Mouse (Mus musculus): ENCODE measurements around the gene Trip10. TPM values are rescaled to one million over a fixed set of nuclear protein-coding genes. Genes with fewer than 3 reads are reported as not detected.
A peak's percentile ranks its signal among the peaks of the same experiment; 100 is the strongest.

Trip10 gene
- 21.3 and 21.7 TPM in 2 replicates for polyA plus RNA-seq (2014; fragmentation: Nextera tagmentation; extraction: Ambion mirVana)

DNA sequence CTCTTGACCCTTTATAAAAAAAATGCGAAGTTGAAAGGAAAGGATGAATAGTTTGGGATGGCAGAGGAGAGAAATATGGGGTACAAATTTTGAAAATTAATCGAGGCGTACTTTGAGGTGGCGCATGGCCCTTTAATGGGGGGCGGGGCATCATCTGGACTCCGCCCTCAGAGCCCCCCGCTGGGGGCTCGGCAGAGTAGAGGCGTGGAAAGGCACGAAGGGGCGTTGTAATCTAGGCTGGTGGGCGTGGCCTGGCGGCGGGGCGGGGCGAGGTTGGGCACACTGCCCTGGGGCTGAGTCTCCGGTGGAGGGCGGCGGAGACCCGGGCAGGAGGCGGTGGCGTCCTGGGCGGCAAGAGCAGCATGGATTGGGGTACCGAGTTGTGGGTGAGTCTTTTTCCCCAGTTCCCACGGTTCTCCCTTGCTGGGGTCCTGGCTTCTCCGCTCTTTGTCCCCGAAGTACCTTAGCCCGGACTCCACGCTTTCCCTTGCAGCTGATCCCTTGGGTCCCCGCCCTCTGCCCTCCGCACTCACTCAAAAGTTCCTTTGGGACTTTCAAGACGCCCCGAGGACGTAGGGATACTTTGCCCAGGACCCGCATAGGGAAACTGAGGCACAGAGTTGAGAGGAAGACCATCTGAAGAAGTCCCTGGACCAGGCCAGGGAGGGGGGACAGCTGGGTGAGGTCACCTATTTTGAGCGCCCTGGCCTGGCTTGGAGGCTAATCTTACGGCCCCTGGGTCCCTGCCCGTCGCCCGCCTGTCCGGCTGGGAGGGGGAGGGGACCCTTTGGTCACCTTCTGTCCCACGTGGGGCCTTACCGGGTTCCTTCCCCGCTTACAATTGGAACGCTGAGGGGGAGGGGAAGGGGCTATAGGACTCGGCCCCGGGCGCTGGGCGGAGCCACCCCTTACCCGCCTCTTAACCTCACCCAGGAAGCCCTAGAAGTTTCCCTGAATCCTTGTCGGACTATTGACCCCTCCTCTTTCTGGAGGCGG lies at the start of gene Trip10:
Gene Trip10, plus strand, starts transcription at position 270 of the 996 bp plus-strand sequence.
- H3K4me3 ChIP-seq (ENCODE audit: low read depth, low read length), result peak within 1 kb of the TSS; percentile 68
- WGBS, result under 1% methylated on average over 52 of the region's 52 CpGs
- peak; percentile 45 for ATAC-seq (ENCODE audit: insufficient read depth, low FRiP score, low TSS enrichment)

DNA sequence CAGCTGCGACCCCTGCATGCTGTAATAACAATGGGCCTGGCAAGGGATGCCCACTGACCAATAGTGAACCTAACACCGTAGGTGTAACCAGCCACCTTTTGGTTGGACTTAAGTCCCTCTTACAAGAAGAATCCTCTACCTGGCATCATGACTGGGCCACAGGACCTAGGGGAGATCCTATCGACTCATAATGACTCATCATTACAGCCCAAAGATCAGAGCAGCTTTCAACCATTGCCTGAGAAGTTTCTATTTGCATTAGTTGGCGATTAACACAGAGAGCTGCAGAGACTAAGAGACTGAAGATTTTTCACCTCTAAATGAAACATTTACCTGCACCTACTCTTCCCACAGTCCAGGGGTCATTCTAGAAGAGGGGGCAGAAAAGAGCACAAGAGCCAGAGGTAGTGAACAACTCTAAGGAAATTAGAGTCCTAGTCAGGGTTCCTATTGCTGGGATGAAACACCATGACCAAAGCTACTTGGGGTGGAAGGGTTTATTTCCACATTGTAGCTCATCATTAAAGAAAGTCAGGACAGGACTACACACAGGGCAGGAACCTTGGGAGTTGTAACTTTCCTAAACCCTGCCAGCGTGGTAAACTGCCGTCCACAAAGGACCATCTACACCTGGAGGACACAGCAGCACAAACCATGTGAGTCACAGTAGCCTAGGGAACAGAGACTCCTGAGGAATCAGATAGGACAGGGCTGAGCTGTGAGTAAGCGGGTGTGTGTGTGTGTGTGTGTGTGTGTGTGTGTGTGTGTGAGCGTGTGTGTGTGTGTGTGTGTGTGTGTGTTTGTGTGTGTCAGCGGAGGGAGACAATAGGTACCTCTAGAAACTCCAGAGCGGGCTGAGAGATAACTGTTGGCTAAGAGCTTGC lies 47.2 kb upstream of the Trip10 start:
- Histone ChIP-seq H3K9me3 (ENCODE audit: control insufficient read depth, low read length) (no peaks in the 10 kb centered on the region), H3K9ac (ENCODE audit: low read length) (no peak overlapping the region)
- ATAC-seq (ENCODE audit: insufficient read depth, low FRiP score, low TSS enrichment), result no peak

More for the DNA sequence above, at the start of gene Trip10:
- Histone ChIP-seq H3K4me2 (ENCODE audit: low read depth) (peak within 1 kb of the TSS; percentile 77), H3K9ac (ENCODE audit: low read length) (peak within 1 kb of the TSS; percentile 57), H3K27me3 (ENCODE audit: control insufficient read depth, insufficient read depth, low read length) (no peaks in the 10 kb centered on the region), H3K36me3 (ENCODE audit: control insufficient read depth, insufficient read depth, low read length) (no peaks in the 10 kb centered on the region), H3K4me1 (ENCODE audit: control insufficient read depth, insufficient read depth, low read length) (peaks cover 7% of the 10 kb centered on the region), H3K9me3 (ENCODE audit: control insufficient read depth, low read length) (no peaks in the 10 kb centered on the region), H3K27ac (ENCODE audit: low read depth, low read length) (peak within 1 kb of the TSS; percentile 54)
- peak; percentile 95 for DNase-seq (ENCODE audit: low spot score)

DNA sequence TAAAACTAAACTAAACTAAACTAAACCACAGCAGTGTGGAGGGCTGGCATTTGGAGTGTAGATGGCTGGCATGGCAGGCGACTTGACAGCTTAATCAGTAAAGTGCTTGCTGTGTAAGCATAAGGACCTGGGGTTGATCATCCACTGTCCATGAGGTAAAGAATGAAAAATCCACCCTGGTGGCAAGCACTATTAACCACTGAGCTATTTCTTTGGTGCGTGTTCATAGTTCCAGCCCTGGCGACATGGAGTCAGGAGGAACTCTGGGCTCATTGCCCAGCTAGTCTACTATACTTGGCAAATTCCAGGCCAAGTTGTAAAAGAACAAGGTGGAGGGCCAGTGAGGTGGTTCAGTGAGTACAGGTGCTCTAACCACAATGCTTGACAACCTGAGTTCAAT lies 41.3 kb upstream of the Trip10 start:
- Histone ChIP-seq H3K36me3 (ENCODE audit: control insufficient read depth, insufficient read depth, low read length) (no peaks in the 10 kb centered on the region), H3K27ac (ENCODE audit: low read depth, low read length) (no peak overlapping the region), H3K4me2 (ENCODE audit: low read depth) (no peak overlapping the region), H3K4me1 (ENCODE audit: control insufficient read depth, insufficient read depth, low read length) (no peaks in the 10 kb centered on the region), H3K9me3 (ENCODE audit: control insufficient read depth, low read length) (no peaks in the 10 kb centered on the region), H3K9ac (ENCODE audit: low read length) (no peak overlapping the region), H3K4me3 (ENCODE audit: low read depth, low read length) (no peak overlapping the region), H3K27me3 (ENCODE audit: control insufficient read depth, insufficient read depth, low read length) (no peaks in the 10 kb centered on the region)
- 88% methylated on average over 3 of the region's 3 CpGs for WGBS
- DNase-seq (ENCODE audit: low spot score) (no peak), ATAC-seq (ENCODE audit: insufficient read depth, low FRiP score, low TSS enrichment) (no peak)

More for the DNA sequence above, 47.2 kb upstream of the Trip10 start:
- Histone ChIP-seq H3K4me3 (ENCODE audit: low read depth, low read length) (no peak overlapping the region), H3K27me3 (ENCODE audit: control insufficient read depth, insufficient read depth, low read length) (no peaks in the 10 kb centered on the region), H3K4me1 (ENCODE audit: control insufficient read depth, insufficient read depth, low read length) (no peaks in the 10 kb centered on the region), H3K4me2 (ENCODE audit: low read depth) (no peak overlapping the region), H3K36me3 (ENCODE audit: control insufficient read depth, insufficient read depth, low read length) (no peaks in the 10 kb centered on the region), H3K27ac (ENCODE audit: low read depth, low read length) (no peak overlapping the region)
- WGBS, result 89% methylated on average over 10 of the region's 10 CpGs
- no peak for DNase-seq (ENCODE audit: low spot score)

DNA sequence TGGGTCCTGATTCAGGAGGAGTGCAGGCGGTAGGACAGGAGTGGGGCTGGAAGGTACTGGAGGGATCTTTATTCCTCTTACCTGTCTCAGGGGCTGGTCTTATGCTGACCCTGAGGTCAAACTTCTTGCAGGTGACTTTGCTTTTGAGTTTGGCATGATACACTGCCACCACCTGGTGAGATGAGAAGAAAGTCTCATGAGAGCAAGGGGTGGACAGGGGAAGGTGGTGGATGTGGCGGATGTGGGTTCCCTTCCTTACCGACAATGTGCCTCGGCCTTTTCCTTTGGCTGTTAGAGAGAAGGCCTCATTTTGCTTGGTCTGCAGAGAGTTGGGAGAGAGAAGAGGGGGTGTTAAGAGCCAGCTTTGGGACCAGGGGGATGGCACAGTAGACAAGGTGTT lies 39.9 kb upstream of the Trip10 start:
- no peak overlapping the region for H3K9ac ChIP-seq (ENCODE audit: low read length)
- WGBS, result 80% methylated on average over 4 of the region's 4 CpGs
- H3K27ac ChIP-seq (ENCODE audit: low read depth, low read length), result no peak overlapping the region
- H3K36me3 ChIP-seq (ENCODE audit: control insufficient read depth, insufficient read depth, low read length), result no peaks in the 10 kb centered on the region
- no peaks in the 10 kb centered on the region for H3K9me3 ChIP-seq (ENCODE audit: control insufficient read depth, low read length)
- no peak overlapping the region for H3K4me3 ChIP-seq (ENCODE audit: low read depth, low read length)
- no peak for ATAC-seq (ENCODE audit: insufficient read depth, low FRiP score, low TSS enrichment)
- no peak overlapping the region for H3K4me2 ChIP-seq (ENCODE audit: low read depth)
- no peak for DNase-seq (ENCODE audit: low spot score)
- no peaks in the 10 kb centered on the region for H3K27me3 ChIP-seq (ENCODE audit: control insufficient read depth, insufficient read depth, low read length)
- no peaks in the 10 kb centered on the region for H3K4me1 ChIP-seq (ENCODE audit: control insufficient read depth, insufficient read depth, low read length)

DNA sequence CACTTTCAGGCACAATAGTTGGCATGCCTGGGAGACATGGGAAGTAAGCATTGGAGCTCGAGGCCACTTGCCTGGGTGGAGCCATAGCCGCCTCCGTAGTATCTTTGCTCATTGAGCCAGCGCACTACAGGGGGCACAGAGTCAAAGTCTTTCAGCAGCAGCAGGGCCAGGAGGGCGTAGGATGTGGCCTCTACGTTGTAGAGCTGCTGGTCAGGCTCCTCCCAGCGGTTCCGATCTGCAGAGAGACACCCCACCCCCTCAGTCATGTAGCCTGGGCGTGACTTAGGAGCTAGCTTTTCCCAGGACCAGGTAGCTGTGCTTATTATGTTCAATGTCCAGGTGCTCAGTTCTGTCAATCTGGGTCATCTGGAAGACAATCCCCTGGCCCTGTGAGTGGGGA lies 37.8 kb upstream of the Trip10 start:
- WGBS, result 71% methylated on average over 9 of the region's 9 CpGs
- Histone ChIP-seq H3K27me3 (ENCODE audit: control insufficient read depth, insufficient read depth, low read length) (no peaks in the 10 kb centered on the region), H3K9me3 (ENCODE audit: control insufficient read depth, low read length) (no peaks in the 10 kb centered on the region), H3K4me1 (ENCODE audit: control insufficient read depth, insufficient read depth, low read length) (no peaks in the 10 kb centered on the region), H3K27ac (ENCODE audit: low read depth, low read length) (no peak overlapping the region), H3K4me2 (ENCODE audit: low read depth) (no peak overlapping the region), H3K9ac (ENCODE audit: low read length) (no peak overlapping the region), H3K36me3 (ENCODE audit: control insufficient read depth, insufficient read depth, low read length) (no peaks in the 10 kb centered on the region), H3K4me3 (ENCODE audit: low read depth, low read length) (no peak overlapping the region)
- ATAC-seq (ENCODE audit: insufficient read depth, low FRiP score, low TSS enrichment), result no peak
- DNase-seq (ENCODE audit: low spot score), result no peak

DNA sequence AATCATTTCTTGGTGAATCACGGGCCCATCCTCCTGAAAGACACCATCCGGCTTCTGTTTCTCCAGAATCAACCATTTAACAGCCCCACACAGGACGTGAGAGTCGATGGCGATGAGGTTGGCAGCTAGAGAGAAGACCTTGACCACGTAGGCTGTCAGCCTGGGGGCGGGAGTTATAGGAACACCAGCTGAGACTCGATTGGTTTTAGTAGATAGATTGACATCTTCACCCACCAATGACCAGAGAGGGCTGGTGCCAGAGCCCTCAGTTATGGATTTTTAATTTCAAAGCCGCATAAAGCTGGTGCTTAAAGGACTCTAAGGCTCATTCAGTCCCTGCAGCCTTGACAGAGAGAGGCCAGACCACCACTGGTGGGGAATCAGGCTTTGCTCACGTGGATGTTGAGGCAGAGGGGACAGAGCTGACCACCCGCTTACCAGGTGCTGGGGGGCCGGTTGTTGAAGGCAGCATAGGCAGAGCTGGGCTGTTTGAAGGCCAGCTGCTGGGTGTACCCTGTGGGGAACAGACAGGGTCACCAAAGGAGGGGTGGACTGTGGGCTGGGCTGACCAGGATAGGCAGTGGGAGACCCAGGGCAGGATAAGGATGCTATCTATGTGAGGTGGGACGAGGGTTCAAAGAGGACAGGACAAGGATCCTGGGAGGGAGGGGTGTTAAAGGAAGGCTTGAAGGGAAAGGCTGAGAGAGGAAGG lies 34.4 kb upstream of the Trip10 start:
- H3K9ac ChIP-seq (ENCODE audit: low read length), result no peak overlapping the region; the same call in 1 of the 2 replicates
- H3K27ac ChIP-seq (ENCODE audit: low read depth, low read length), result no peak overlapping the region
- H3K9me3 ChIP-seq (ENCODE audit: control insufficient read depth, low read length), result no peaks in the 10 kb centered on the region
- H3K4me1 ChIP-seq (ENCODE audit: control insufficient read depth, insufficient read depth, low read length), result no peaks in the 10 kb centered on the region
- H3K4me3 ChIP-seq (ENCODE audit: low read depth, low read length), result no peak overlapping the region
- H3K27me3 ChIP-seq (ENCODE audit: control insufficient read depth, insufficient read depth, low read length), result no peaks in the 10 kb centered on the region
- no peaks in the 10 kb centered on the region for H3K36me3 ChIP-seq (ENCODE audit: control insufficient read depth, insufficient read depth, low read length)
- ATAC-seq (ENCODE audit: insufficient read depth, low FRiP score, low TSS enrichment) (peak; percentile 49; the same call in 1 of the 2 replicates), DNase-seq (ENCODE audit: low spot score) (peak; percentile 27)
- WGBS, result 44% methylated on average over 13 of the region's 13 CpGs
- H3K4me2 ChIP-seq (ENCODE audit: low read depth), result no peak overlapping the region

DNA sequence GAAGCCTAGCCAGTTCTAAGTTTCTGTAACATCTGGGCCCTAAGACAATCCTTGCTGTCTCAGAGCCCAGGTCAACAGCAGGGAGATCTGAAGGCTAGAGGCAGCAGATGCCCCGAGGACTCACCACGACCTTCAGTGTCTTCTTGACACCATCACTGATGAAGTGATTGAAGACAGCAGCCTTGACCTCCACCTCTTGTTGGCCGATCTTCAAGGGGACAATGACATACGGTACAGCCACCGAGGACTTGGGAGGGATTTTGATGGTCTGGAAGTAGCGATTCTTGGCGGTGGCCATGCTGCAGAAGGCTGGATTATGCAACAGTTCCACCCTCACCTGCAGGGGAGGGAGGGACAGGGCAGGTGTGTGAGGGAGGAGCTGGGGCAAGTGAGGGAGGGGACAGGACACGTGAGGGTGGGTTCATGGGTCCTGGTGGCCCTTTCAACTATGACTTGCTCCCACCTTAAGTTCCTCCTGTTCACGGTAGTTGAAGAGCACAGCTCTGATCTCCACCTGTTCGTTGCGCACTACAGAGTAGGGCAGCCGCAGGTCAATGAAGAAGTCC lies 30.8 kb upstream of the Trip10 start:
- no peak overlapping the region for H3K4me2 ChIP-seq (ENCODE audit: low read depth)
- no peaks in the 10 kb centered on the region for H3K36me3 ChIP-seq (ENCODE audit: control insufficient read depth, insufficient read depth, low read length)
- no peak for DNase-seq (ENCODE audit: low spot score)

More for the DNA sequence above, 30.8 kb upstream of the Trip10 start:
- 73% methylated on average over 12 of the region's 12 CpGs for WGBS
- no peak for ATAC-seq (ENCODE audit: insufficient read depth, low FRiP score, low TSS enrichment)
- Histone ChIP-seq H3K4me3 (ENCODE audit: low read depth, low read length) (no peak overlapping the region), H3K27me3 (ENCODE audit: control insufficient read depth, insufficient read depth, low read length) (no peaks in the 10 kb centered on the region), H3K4me1 (ENCODE audit: control insufficient read depth, insufficient read depth, low read length) (no peaks in the 10 kb centered on the region), H3K27ac (ENCODE audit: low read depth, low read length) (no peak overlapping the region), H3K9ac (ENCODE audit: low read length) (no peak overlapping the region), H3K9me3 (ENCODE audit: control insufficient read depth, low read length) (no peaks in the 10 kb centered on the region)

All from neural tube, embryonic 11.5 days (tissue).